Mouse (Mus musculus) MEL (cell line): ENCODE data around the gene Ppp2r5d. TPM values are rescaled to one million over a fixed set of nuclear protein-coding genes. Genes with fewer than 3 reads are reported as not detected.
A peak's percentile ranks its signal among the peaks of the same experiment; 100 is the strongest.

Experiments used
- DNase-seq: peaks from one replicate; pipeline ENCODE4 v3.0.0; 2011; ENCODE audit warnings: low read depth, low spot score
- H3K27ac ChIP-seq: 2 replicates; pipeline ENCODE4 v1.5.1; 2012; ENCODE audit warnings: low read depth, mild to moderate bottlenecking, control low read depth, low read length, moderate library complexity; ENCODE audit not compliant: control insufficient read depth
- H3K27me3 ChIP-seq, 2 experiments: fragments of 150-350 bp in 1 of 2; sonication (generic) in 1 of 2; 2 replicates each; pipeline ENCODE4 v1.6.1; 2012; ENCODE audit warnings: low read length in 2 of 2, mild to moderate bottlenecking in 2 of 2, improper control_type of control experiment in 1 of 2, moderate library complexity in 1 of 2; ENCODE audit not compliant: insufficient read depth in 2 of 2, control insufficient read depth in 1 of 2
- H3K36me3 ChIP-seq, 2 experiments: 2 replicates each; pipeline ENCODE4 v1.6.1; 2012 to 2014; ENCODE audit warnings: low read length in 2 of 2, improper control_type of control experiment in 1 of 2, inconsistent platforms in 1 of 2, mild to moderate bottlenecking in 1 of 2; ENCODE audit not compliant: insufficient read depth in 2 of 2, control insufficient read depth in 1 of 2
- H3K4me1 ChIP-seq, 2 experiments: fragments of 150-350 bp in 1 of 2; sonication (generic) in 1 of 2; 2 replicates each; pipeline ENCODE4 v1.6.1; 2012; ENCODE audit warnings: low read length in 2 of 2, improper control_type of control experiment in 1 of 2, mild to moderate bottlenecking in 1 of 2; ENCODE audit not compliant: insufficient read depth in 2 of 2, control insufficient read depth in 1 of 2
- H3K4me3 ChIP-seq, 2 experiments: fragments of 150-350 bp in 1 of 2; sonication (generic) in 1 of 2; 2 replicates each; pipeline ENCODE4 v1.5.1; 2012; ENCODE audit warnings: low read depth in 2 of 2, low read length in 2 of 2, mild to moderate bottlenecking in 2 of 2, moderate library complexity in 2 of 2, control low read depth in 1 of 2, improper control_type of control experiment in 1 of 2; ENCODE audit not compliant: control insufficient read depth in 1 of 2, insufficient read depth in 1 of 2
- H3K79me2 ChIP-seq: 2 replicates; pipeline ENCODE4 v1.6.1; 2012; ENCODE audit warnings: mild to moderate bottlenecking, low read length, moderate library complexity; ENCODE audit not compliant: control insufficient read depth, poor library complexity, insufficient read depth
- H3K9ac ChIP-seq: 2 replicates; pipeline ENCODE4 v1.6.1; 2012; ENCODE audit warnings: low read depth, mild to moderate bottlenecking, control low read depth, low read length, moderate library complexity; ENCODE audit not compliant: control insufficient read depth, poor library complexity, severe bottlenecking
- H3K9me3 ChIP-seq: fragments of 150-350 bp; sonication (generic); replicated peaks from 2 replicates; pipeline ENCODE4 v1.6.1; 2012; ENCODE audit warnings: mild to moderate bottlenecking, low read length, improper control_type of control experiment, moderate library complexity; ENCODE audit not compliant: insufficient read depth
- CHD1 ChIP-seq: IDR thresholded peaks from 2 replicates; pipeline ENCODE4 v1.6.1; 2012; ENCODE audit warnings: low read depth, mild to moderate bottlenecking, inconsistent platforms, low read length, improper control_type of control experiment
- EP300 ChIP-seq, 2 experiments: IDR thresholded peaks; 2 replicates each; pipeline ENCODE4 v1.6.1; 2011; ENCODE audit warnings: improper control_type of control experiment in 2 of 2, low read length in 2 of 2, low read depth in 1 of 2, mild to moderate bottlenecking in 1 of 2
- GABPA ChIP-seq: IDR thresholded peaks from 2 replicates; pipeline ENCODE4 v1.6.1; 2012; ENCODE audit warnings: low read depth, mild to moderate bottlenecking, inconsistent platforms, low read length, improper control_type of control experiment, moderate library complexity
- GATA1 ChIP-seq: IDR thresholded peaks from 2 replicates; pipeline ENCODE4 v1.6.1; 2011; ENCODE audit warnings: low read depth, low read length, improper control_type of control experiment
- MYB ChIP-seq: IDR thresholded peaks from 2 replicates; pipeline ENCODE4 v1.6.1; 2011; ENCODE audit warnings: mild to moderate bottlenecking, low read depth, low read length, improper control_type of control experiment
- MYC ChIP-seq: IDR thresholded peaks from 2 replicates; pipeline ENCODE4 v1.6.1; 2011; ENCODE audit warnings: low read depth, mild to moderate bottlenecking, low read length, improper control_type of control experiment, moderate library complexity
- POLR2AphosphoS2 ChIP-seq: IDR thresholded peaks from 2 replicates; pipeline ENCODE4 v1.6.1; 2011; ENCODE audit warnings: low read length, improper control_type of control experiment
- SIN3A ChIP-seq: IDR thresholded peaks from 2 replicates; pipeline ENCODE4 v1.6.1; 2012; ENCODE audit warnings: low read length, improper control_type of control experiment, inconsistent platforms
- TAL1 ChIP-seq: IDR thresholded peaks from 2 replicates; pipeline ENCODE4 v1.6.1; 2012; ENCODE audit warnings: mild to moderate bottlenecking, inconsistent platforms, low read length, moderate library complexity, mixed read lengths
- UBTF ChIP-seq: IDR thresholded peaks from 2 replicates; pipeline ENCODE4 v1.6.1; 2012; ENCODE audit warnings: low read depth, mild to moderate bottlenecking, inconsistent platforms, low read length, improper control_type of control experiment, moderate library complexity, borderline replicate concordance; ENCODE audit not compliant: insufficient read depth
- ZKSCAN1 ChIP-seq: IDR thresholded peaks from 2 replicates; pipeline ENCODE4 v1.6.1; 2012; ENCODE audit warnings: low read depth, mild to moderate bottlenecking, inconsistent platforms, low read length, improper control_type of control experiment, moderate library complexity
- ZMIZ1 ChIP-seq: IDR thresholded peaks from 2 replicates; pipeline ENCODE4 v1.6.1; 2012; ENCODE audit warnings: low read depth, mild to moderate bottlenecking, inconsistent platforms, low read length, improper control_type of control experiment, moderate library complexity
- ZNF384 ChIP-seq: IDR thresholded peaks from 2 replicates; pipeline ENCODE4 v1.6.1; 2012; ENCODE audit warnings: low read depth, mild to moderate bottlenecking, inconsistent platforms, low read length, improper control_type of control experiment
- polyA plus RNA-seq, 2 experiments: library from polyadenylated mRNA; stranded (reverse) in 1 of 2; unstranded in 1 of 2; fragments of >175 nt in 1 of 2; fragments of >200 nt in 1 of 2; gene quantifications; 2 replicates each; pipeline versions ENCODE4 v1.2.1 to v1.2.4; 2012; ENCODE audit warnings: low replicate concordance in 2 of 2, low read depth in 1 of 2; ENCODE audit not compliant: insufficient read length in 2 of 2, insufficient read depth in 1 of 2, missing spikeins in 1 of 2
- total RNA-seq: library from RNA; depleted of rRNA; stranded (reverse); fragments of 300-350 nt; gene quantifications from 2 replicates; pipeline ENCODE4 v1.2.3, GENCODE M21; 2012

Ppp2r5d gene
- total and polyA plus RNA-seq, 3 experiments = 47.6 to 82.9 (median 80.4) TPM

DNA sequence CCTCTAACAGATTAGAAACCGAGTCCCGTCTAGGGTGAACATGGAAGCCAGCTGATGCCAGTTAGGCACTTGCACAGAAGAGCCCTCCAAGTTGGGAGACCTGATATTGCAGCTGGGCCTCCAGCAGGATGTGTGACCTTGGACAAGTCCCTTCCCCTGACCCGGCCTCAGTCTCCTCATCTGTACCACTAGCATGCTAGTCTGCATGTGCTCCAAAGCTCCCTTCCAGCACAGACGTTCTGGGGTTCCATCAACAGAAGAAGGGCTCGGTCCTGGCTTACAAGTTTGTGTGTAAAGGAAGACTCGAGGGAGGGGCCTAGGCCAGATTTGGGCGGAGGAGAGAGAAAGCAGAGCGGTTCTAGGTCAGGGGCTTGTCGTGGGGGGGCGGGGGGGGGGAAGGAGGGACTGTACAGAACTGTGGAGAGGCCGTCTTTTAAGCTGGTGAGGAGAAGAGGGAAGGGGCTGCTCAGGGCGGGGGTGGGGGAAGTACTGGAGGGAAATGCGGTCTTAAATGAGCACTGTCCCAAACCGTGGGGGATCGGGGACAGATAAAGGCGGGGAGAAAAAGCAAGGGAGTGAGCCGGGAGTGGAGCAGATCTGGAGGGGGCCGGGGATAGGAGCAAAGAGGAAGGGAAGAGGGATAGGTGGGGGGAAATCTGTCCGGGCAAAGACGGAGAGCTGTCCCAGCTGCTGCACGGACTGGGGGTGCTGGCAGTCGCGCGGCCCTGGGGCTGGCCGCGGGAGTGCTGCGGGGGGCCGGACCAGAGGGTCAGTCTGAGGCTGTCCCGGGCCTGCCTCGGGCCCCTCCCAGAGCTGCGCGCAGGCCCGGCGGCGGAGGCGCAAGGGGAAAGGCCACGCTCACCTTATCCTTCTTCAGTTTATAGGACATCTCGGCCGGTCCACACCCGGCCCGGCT, 682 bp downstream of the Ppp2r5d start:
- DNase-seq = peak; percentile 63
- Histone ChIP-seq H3K4me3 (peak overlapping the region; percentile 82 to 83), H3K9ac (peak overlapping the region; percentile 89), H3K4me1 (peaks cover 3 to 21% of the 10 kb centered on the region in 2 experiments), H3K9me3 (no peaks in the 10 kb centered on the region), H3K36me3 (peaks cover 0 to 12% of the 10 kb centered on the region in 2 experiments; a peak in 2 of 4 replicates), H3K79me2 (peaks cover 23% of the 10 kb centered on the region), H3K27me3 (no peaks in the 10 kb centered on the region), H3K27ac (peak overlapping the region; percentile 60)
- TF ChIP-seq POLR2AphosphoS2 = no peak
- TF ChIP-seq SIN3A = 0 out of 2 replicates have a peak, but pooled peaks have one; percentile 6
- TF ChIP-seq ZNF384 = no peak
- 0 out of 2 replicates have a peak, but pooled peaks have one; percentile 26 for TF ChIP-seq UBTF

DNA sequence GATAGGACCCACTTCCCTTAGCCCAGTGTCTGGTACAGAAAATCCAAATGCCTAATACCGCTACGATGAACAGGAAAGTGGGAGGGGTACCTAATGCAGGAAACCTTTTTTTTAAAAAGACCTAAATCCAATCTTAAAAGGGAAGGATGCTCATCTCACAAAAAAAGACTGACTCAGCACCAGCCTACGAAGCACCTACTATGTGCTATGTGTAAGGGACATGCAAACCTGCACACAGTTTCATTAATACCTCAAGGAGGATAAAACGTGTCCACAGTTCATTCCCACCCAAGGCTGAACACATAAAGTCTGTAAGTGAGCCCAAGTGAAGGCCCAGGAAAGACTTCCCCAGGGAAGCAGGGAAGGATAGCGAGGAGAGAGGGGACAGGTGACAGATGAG, 2.4 kb downstream of the Ppp2r5d start:
- TF ChIP-seq EP300 (IDR thresholded peaks at IDR 0.05; ENCODE audit: low read depth in 1 of 2, low read length in 2 of 2) (no peak), POLR2AphosphoS2 (no peak), MYB (no peak), CHD1 (no peak), MYC (no peak), ZKSCAN1 (peak; percentile 93), GABPA (no peak), TAL1 (no peak)
- Histone ChIP-seq H3K4me3 (no peak overlapping the region), H3K9me3 (no peaks in the 10 kb centered on the region), H3K79me2 (peaks cover 23% of the 10 kb centered on the region), H3K9ac (no peak overlapping the region), H3K36me3 (peaks cover 0 to 12% of the 10 kb centered on the region in 2 experiments; a peak in 2 of 4 replicates), H3K27ac (no peak overlapping the region), H3K4me1 (peaks cover 3 to 21% of the 10 kb centered on the region in 2 experiments), H3K27me3 (no peaks in the 10 kb centered on the region)
- no peak for DNase-seq

DNA sequence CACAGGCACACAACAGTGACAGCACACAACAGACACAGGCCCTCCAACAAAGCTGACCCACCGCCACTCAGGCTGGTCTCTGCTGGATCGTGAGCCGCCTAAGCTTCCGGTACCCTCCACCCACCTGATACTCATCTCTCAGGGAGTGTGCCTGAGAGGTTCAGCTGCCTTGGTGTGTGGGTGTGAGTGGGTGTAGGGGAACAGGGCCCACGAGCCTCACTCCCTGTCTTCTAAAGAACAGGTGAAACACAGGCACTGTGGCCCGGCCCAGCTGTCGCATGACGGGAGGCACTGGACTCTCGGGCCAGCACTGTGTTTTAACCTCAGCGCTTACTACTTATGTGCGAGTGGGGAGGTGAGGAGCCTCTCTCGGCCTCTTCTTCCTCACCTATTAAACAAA, 2.8 kb downstream of the Ppp2r5d start:
- TF ChIP-seq GATA1 (no peak), TAL1 (no peak), ZMIZ1 (no peak)
- H3K79me2 ChIP-seq = peaks cover 23% of the 10 kb centered on the region
- H3K4me3 ChIP-seq = no peak overlapping the region
- H3K9me3 ChIP-seq = no peaks in the 10 kb centered on the region
- no peak overlapping the region for H3K27ac ChIP-seq
- no peak overlapping the region for H3K9ac ChIP-seq
- H3K4me1 ChIP-seq = peaks cover 3 to 21% of the 10 kb centered on the region in 2 experiments
- H3K27me3 ChIP-seq = no peaks in the 10 kb centered on the region
- peaks cover 0 to 12% of the 10 kb centered on the region in 2 experiments; a peak in 2 of 4 replicates for H3K36me3 ChIP-seq
- no peak for DNase-seq
